Mouse (Mus musculus) myocyte (in vitro differentiated cells): ENCODE measurements at regions not wholly inside any gene's neighbourhood (a gene's known extent, or its start where the extent isn't known, plus 50 kb on each side); places are given as distances from the start of the nearest gene placed in this dataset.

Source experiments
- H3K27me3 ChIP-seq: one replicate; pipeline ENCODE4 v1.6.1; 2011; ENCODE audit not compliant: control insufficient read depth, insufficient read depth, insufficient read length
- H3K36me3 ChIP-seq: one replicate; pipeline ENCODE4 v1.6.1; 2011; ENCODE audit not compliant: control insufficient read depth, insufficient read depth
- H3K4me2 ChIP-seq: one replicate; pipeline ENCODE4 v1.6.1; 2011; ENCODE audit warnings: low read depth, control low read depth
- H3K4me3 ChIP-seq: one replicate; pipeline ENCODE4 v1.5.1; 2011; ENCODE audit warnings: mild to moderate bottlenecking, control low read depth, moderate library complexity
- H3K79me2 ChIP-seq: one replicate; pipeline ENCODE4 v1.6.1; 2011; ENCODE audit not compliant: control insufficient read depth, insufficient read depth
- H3ac ChIP-seq: one replicate; pipeline ENCODE4 v1.6.1; 2011; ENCODE audit not compliant: control insufficient read depth, insufficient read length
- CEBPB ChIP-seq: IDR thresholded peaks from 2 replicates; pipeline ENCODE4 v1.6.1; 2011; ENCODE audit warnings: mild to moderate bottlenecking, moderate library complexity; ENCODE audit not compliant: poor library complexity, insufficient read depth, severe bottlenecking
- E2F4 ChIP-seq: IDR thresholded peaks from one replicate; pipeline ENCODE4 v1.6.1; 2011; ENCODE audit warnings: mild to moderate bottlenecking, control low read depth, moderate library complexity; ENCODE audit not compliant: insufficient read depth
- MAX ChIP-seq: IDR thresholded peaks from one replicate; pipeline ENCODE4 v1.6.1; 2011; ENCODE audit warnings: low read depth, mild to moderate bottlenecking, control low read depth
- MYOD1 ChIP-seq, 3 experiments: IDR thresholded peaks; one replicate each; pipeline ENCODE4 v1.6.1; 2011; ENCODE audit warnings: control low read depth in 2 of 3, low read depth in 2 of 3, mild to moderate bottlenecking in 2 of 3, moderate library complexity in 1 of 3; ENCODE audit not compliant: insufficient read length in 2 of 3, control insufficient read depth in 1 of 3
- MYOG ChIP-seq, 3 experiments: IDR thresholded peaks; one replicate each; pipeline ENCODE4 v1.6.1; 2011; ENCODE audit warnings: control low read depth in 2 of 3, low read depth in 2 of 3, mild to moderate bottlenecking in 2 of 3; ENCODE audit not compliant: insufficient read length in 2 of 3, control insufficient read depth in 1 of 3, insufficient read depth in 1 of 3
- POLR2A ChIP-seq: IDR thresholded peaks from one replicate; pipeline ENCODE4 v1.6.1; 2011; ENCODE audit warnings: low read depth, mild to moderate bottlenecking, control low read depth, moderate library complexity; ENCODE audit not compliant: insufficient read length
- POLR2AphosphoS2 ChIP-seq: IDR thresholded peaks from one replicate; pipeline ENCODE4 v1.6.1; 2011; ENCODE audit warnings: low read depth, control low read depth; ENCODE audit not compliant: insufficient read length
- REST ChIP-seq: IDR thresholded peaks from one replicate; pipeline ENCODE4 v1.6.1; 2011; ENCODE audit warnings: mild to moderate bottlenecking, control low read depth, moderate library complexity; ENCODE audit not compliant: insufficient read depth, insufficient read length
- SRF ChIP-seq: IDR thresholded peaks from one replicate; pipeline ENCODE4 v1.6.1; 2011; ENCODE audit warnings: low read depth; ENCODE audit not compliant: control insufficient read depth, insufficient read length
- TCF12 ChIP-seq: IDR thresholded peaks from one replicate; pipeline ENCODE4 v1.6.1; 2011; ENCODE audit warnings: mild to moderate bottlenecking, control low read depth; ENCODE audit not compliant: poor library complexity, insufficient read depth, severe bottlenecking
- TCF3 ChIP-seq: IDR thresholded peaks from one replicate; pipeline ENCODE4 v1.6.1; 2011; ENCODE audit warnings: low read depth, control low read depth; ENCODE audit not compliant: insufficient read length
- USF1 ChIP-seq: IDR thresholded peaks from one replicate; pipeline ENCODE4 v1.6.1; 2011; ENCODE audit warnings: low read depth, mild to moderate bottlenecking, control low read depth, moderate library complexity

GRCm38 (mm10) chr11:26981216-26981615, 387.4 kb upstream of the Vrk2 start:
- TF ChIP-seq MYOG (IDR thresholded peaks at IDR 0.05; ENCODE audit: control insufficient read depth in 1 of 3, insufficient read depth in 1 of 3, insufficient read length in 2 of 3, low read depth in 2 of 3) (no peak), USF1 (no peak), SRF (no peak), POLR2AphosphoS2 (no peak), REST (no peak), MYOD1 (IDR thresholded peaks at IDR 0.05; ENCODE audit: control insufficient read depth in 1 of 3, insufficient read length in 2 of 3, low read depth in 2 of 3) (no peak), TCF12 (no peak), CEBPB (no peak), E2F4 (no peak), POLR2A (no peak), TCF3 (no peak), MAX (no peak)
- Histone ChIP-seq H3K27me3 (no peaks in the 10 kb centered on the region), H3K79me2 (no peaks in the 10 kb centered on the region), H3K4me2 (no peak overlapping the region), H3K36me3 (no peaks in the 10 kb centered on the region), H3K4me3 (no peak overlapping the region), H3ac (no peak overlapping the region)

DNA sequence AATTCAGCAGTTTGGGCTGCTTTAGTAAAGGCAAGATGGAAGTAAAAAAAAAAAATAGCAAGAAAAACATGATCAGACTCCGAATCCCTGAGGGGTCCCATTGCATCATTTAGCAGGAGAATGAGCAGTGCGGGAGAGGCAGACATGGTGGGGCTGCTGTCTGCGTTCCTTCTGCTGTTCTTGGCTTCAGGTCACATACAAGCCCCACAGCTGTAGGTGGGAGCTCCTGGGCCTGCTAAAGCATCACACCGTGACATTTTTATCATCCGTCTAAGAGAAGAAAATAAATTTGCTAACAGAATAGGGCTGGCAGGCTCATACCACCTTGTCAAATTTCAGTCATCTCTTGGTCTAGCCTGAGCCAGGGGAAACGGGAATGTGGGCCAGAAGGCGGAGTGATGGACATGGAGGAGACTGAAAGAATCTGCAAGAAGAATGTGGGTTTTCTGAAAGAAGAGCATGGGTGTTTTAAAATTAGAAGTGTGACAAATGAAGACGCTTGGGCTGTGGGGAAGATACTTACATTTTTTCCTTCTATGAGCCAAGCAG, 378.8 kb upstream of the Vrk2 start:
- no peaks in the 10 kb centered on the region for H3K36me3 ChIP-seq
- no peak overlapping the region for H3K4me2 ChIP-seq
- TF ChIP-seq MYOG (IDR thresholded peaks at IDR 0.05; ENCODE audit: control insufficient read depth in 1 of 3, insufficient read depth in 1 of 3, insufficient read length in 2 of 3, low read depth in 2 of 3): no peak
- no peak for TF ChIP-seq POLR2AphosphoS2
- no peak for TF ChIP-seq POLR2A
- no peak for TF ChIP-seq E2F4
- no peak for TF ChIP-seq MYOD1 (IDR thresholded peaks at IDR 0.05; ENCODE audit: control insufficient read depth in 1 of 3, insufficient read length in 2 of 3, low read depth in 2 of 3)
- TF ChIP-seq REST: no peak
- no peak for TF ChIP-seq USF1
- TF ChIP-seq TCF12: no peak
- no peak for TF ChIP-seq MAX
- no peaks in the 10 kb centered on the region for H3K27me3 ChIP-seq
- H3K79me2 ChIP-seq: no peaks in the 10 kb centered on the region
- no peak overlapping the region for H3ac ChIP-seq
- H3K4me3 ChIP-seq: no peak overlapping the region

- no peak overlapping the region for H3K4me2 ChIP-seq
- H3K27me3 ChIP-seq: no peaks in the 10 kb centered on the region
- no peaks in the 10 kb centered on the region for H3K36me3 ChIP-seq
- TF ChIP-seq CEBPB (no peak), POLR2AphosphoS2 (no peak), POLR2A (no peak), MYOD1 (IDR thresholded peaks at IDR 0.05; ENCODE audit: control insufficient read depth in 1 of 3, insufficient read length in 2 of 3, low read depth in 2 of 3) (no peak), MAX (no peak), REST (no peak), SRF (no peak), TCF3 (no peak)
- H3ac ChIP-seq: no peak overlapping the region
- no peak overlapping the region for H3K4me3 ChIP-seq
- H3K79me2 ChIP-seq: no peaks in the 10 kb centered on the region
Measured at GRCm38 (mm10) chr11:26971161-26971560, 377.4 kb upstream of the Vrk2 start.

GRCm38 (mm10) chr11:26967427-26967826, 373.6 kb upstream of the Vrk2 start:
- Histone ChIP-seq H3K4me2 (no peak overlapping the region), H3K27me3 (no peaks in the 10 kb centered on the region), H3K4me3 (no peak overlapping the region), H3K79me2 (no peaks in the 10 kb centered on the region), H3K36me3 (no peaks in the 10 kb centered on the region), H3ac (no peak overlapping the region)
- TF ChIP-seq MYOD1 (IDR thresholded peaks at IDR 0.05; ENCODE audit: control insufficient read depth in 1 of 3, insufficient read length in 2 of 3, low read depth in 2 of 3): no peak
- TF ChIP-seq REST: no peak
- no peak for TF ChIP-seq CEBPB
- TF ChIP-seq MAX: no peak
- no peak for TF ChIP-seq MYOG (IDR thresholded peaks at IDR 0.05; ENCODE audit: control insufficient read depth in 1 of 3, insufficient read depth in 1 of 3, insufficient read length in 2 of 3, low read depth in 2 of 3)
- no peak for TF ChIP-seq POLR2AphosphoS2
- no peak for TF ChIP-seq USF1
- no peak for TF ChIP-seq TCF3
- TF ChIP-seq TCF12: no peak
- no peak for TF ChIP-seq E2F4
- no peak for TF ChIP-seq POLR2A

DNA sequence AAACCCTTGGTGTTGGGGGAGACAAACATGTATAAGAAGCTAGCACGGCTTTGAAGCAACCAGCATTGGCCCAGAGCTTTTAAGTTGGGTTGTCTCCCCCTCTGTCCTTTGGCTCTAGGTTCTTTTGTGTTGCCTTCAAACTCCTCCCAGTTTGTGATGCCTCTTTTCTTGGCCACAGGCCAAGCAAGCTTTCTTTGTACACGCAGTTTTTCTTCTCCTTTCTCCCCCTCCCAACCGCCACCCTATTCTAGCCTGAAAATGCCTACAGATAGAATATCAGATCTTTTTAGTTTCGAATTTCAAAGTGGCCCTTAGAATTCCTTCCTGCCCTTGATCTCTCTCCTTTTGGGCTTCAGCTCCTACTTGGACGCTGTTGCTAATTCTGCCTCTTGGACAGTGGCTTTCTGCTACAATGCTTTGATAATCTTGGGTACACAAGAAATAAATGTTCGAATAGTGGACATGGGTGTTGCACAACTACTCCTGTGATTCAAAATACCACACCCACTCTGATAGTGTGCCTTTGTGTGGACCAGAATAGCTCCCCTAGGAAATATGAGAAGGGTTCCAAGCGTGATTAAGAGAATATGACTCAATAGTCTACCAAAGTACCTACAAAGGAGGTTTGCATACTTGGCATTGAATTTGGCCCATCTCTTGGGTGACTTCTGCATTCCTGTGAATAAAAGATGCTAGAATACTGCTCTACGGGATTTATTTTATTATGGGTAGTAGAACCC, 369.3 kb upstream of the Vrk2 start:
- no peak for TF ChIP-seq MAX
- no peak for TF ChIP-seq TCF12
- no peak for TF ChIP-seq TCF3
- no peak for TF ChIP-seq POLR2A
- TF ChIP-seq CEBPB: no peak
- no peak for TF ChIP-seq E2F4
- Histone ChIP-seq H3K4me3 (no peak overlapping the region), H3K79me2 (no peaks in the 10 kb centered on the region), H3K36me3 (no peaks in the 10 kb centered on the region), H3K4me2 (no peak overlapping the region), H3ac (no peak overlapping the region), H3K27me3 (no peaks in the 10 kb centered on the region)
